Mouse (Mus musculus): ENCODE data around the gene Otop2. TPM values are rescaled to one million over a fixed set of nuclear protein-coding genes. Genes with fewer than 3 reads are reported as not detected.

The Otop2 gene
- total and polyA plus RNA-seq, 3 experiments, result not detected

DNA sequence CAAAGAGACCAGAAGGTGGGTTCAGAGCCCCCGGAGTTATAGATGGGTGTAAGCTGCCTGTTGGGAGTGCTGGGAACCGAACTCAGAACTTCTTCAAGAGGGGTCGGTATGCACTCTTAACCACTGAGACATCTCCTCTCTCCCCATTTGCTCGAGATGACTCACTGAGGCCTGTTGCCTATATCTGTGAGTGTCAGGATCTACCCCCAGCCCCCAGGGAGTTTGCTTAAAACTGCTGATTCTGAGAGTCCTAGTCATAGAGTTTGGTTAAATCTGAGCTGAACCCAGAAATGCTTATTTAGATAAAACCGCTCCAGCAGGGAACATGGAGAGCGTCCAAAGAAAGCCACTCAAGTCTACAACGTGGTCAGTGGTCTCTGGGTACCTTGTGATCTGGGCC is 32.8 kb upstream of the Otop2 start:
- H3K27ac ChIP-seq (ENCODE audit: control insufficient read depth, low read depth, low read length), result no peak overlapping the region
- H3K9me3 ChIP-seq (replicated peaks; ENCODE audit: insufficient read depth, low read length), result no peaks in the 10 kb centered on the region
- DNase-seq (ENCODE audit: low read depth, low spot score), result no peak
- peaks cover 6% of the 10 kb centered on the region; the same call in 1 of the 2 replicates for H3K79me2 ChIP-seq (ENCODE audit: control insufficient read depth, insufficient read depth, low read length, poor library complexity)
- H3K27me3 ChIP-seq (ENCODE audit: control insufficient read depth in 1 of 2, insufficient read depth in 2 of 2, low read length in 2 of 2), result no peaks in the 10 kb centered on the region
- TF ChIP-seq GATA1 (IDR thresholded peaks at IDR 0.05; ENCODE audit: low read depth, low read length), result no peak
- no peak for TF ChIP-seq NELFE (IDR thresholded peaks at IDR 0.05; ENCODE audit: low read depth, low read length)
- TF ChIP-seq CHD1 (IDR thresholded peaks at IDR 0.05; ENCODE audit: low read depth, low read length), result no peak
- TF ChIP-seq TAL1 (IDR thresholded peaks at IDR 0.05; ENCODE audit: low read length), result no peak
- TF ChIP-seq POLR2A (IDR thresholded peaks at IDR 0.05; ENCODE audit: control insufficient read depth in 1 of 2, insufficient read depth in 1 of 2, low read depth in 1 of 2, low read length in 2 of 2, poor library complexity in 1 of 2), result no peak
- TF ChIP-seq JUND (IDR thresholded peaks at IDR 0.05; ENCODE audit: low read depth, low read length), result no peak
- no peak for TF ChIP-seq TBP (IDR thresholded peaks at IDR 0.05; ENCODE audit: low read depth, low read length)
- no peak for TF ChIP-seq POLR2AphosphoS5 (IDR thresholded peaks at IDR 0.05; ENCODE audit: borderline replicate concordance, low read depth, low read length)
- no peak for TF ChIP-seq SIN3A (IDR thresholded peaks at IDR 0.05; ENCODE audit: low read length)
- no peak for TF ChIP-seq SMC3 (IDR thresholded peaks at IDR 0.05; ENCODE audit: low read depth, low read length)
- no peak for TF ChIP-seq CHD2 (IDR thresholded peaks at IDR 0.05; ENCODE audit: low read length)
- peaks cover 0 to 16% of the 10 kb centered on the region in 2 experiments; a peak in 3 of 4 replicates for H3K36me3 ChIP-seq (ENCODE audit: control insufficient read depth in 1 of 2, insufficient read depth in 2 of 2, low read length in 2 of 2)
- H3K9ac ChIP-seq (ENCODE audit: control insufficient read depth, low read depth, low read length, poor library complexity, severe bottlenecking), result no peak overlapping the region
- no peak overlapping the region for H3K4me3 ChIP-seq (ENCODE audit: control insufficient read depth in 1 of 2, insufficient read depth in 1 of 2, low read depth in 2 of 2, low read length in 2 of 2)
- peaks cover 7 to 20% of the 10 kb centered on the region in 2 experiments for H3K4me1 ChIP-seq (ENCODE audit: control insufficient read depth in 1 of 2, insufficient read depth in 2 of 2, low read length in 2 of 2)

DNA sequence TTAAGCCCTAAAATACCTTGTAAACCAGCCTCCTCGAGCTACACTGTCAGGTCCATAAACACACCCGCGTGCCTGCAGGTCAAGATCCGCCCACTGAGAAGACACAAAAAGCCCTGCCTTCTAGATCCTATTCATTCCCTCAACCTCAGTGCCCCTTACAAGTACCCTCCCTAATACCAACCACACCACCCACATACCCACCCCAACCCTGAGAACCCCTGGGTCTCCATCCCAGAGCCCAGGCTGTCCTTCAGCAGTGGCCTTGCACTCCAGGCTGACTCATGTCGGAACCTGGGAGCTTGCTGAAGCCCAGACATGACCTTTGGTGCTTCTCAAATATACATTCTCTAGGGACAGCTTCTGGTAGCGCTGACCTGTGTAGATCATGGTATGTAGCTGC is 32.2 kb upstream of the Otop2 start:
- Histone ChIP-seq H3K27ac (ENCODE audit: control insufficient read depth, low read depth, low read length) (no peak overlapping the region), H3K4me1 (ENCODE audit: control insufficient read depth in 1 of 2, insufficient read depth in 2 of 2, low read length in 2 of 2) (peaks cover 10 to 20% of the 10 kb centered on the region in 2 experiments), H3K4me3 (ENCODE audit: control insufficient read depth in 1 of 2, insufficient read depth in 1 of 2, low read depth in 2 of 2, low read length in 2 of 2) (no peak overlapping the region)

DNA sequence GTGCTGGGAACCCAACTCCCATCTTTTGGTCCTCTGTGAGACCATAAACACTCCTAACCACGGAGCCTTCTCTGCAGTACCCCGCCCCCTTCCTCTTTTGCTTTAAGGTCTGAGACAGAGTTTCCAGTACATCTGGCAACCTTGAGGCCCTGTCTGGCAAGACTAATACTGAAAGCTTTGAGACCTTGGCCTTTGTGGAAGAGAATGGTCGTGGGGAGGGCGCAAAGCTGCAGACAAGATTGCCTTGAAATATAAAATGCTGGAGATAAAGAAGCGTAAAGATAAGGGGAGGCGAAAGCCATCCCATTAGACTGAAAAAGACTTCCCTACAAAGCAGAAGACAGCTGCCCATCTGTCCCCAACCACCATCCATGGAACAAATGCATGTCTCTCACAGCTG is 31.5 kb upstream of the Otop2 start:
- Histone ChIP-seq H3K4me1 (ENCODE audit: control insufficient read depth in 1 of 2, insufficient read depth in 2 of 2, low read length in 2 of 2) (peaks cover 10 to 26% of the 10 kb centered on the region in 2 experiments), H3K9me3 (replicated peaks; ENCODE audit: insufficient read depth, low read length) (no peaks in the 10 kb centered on the region), H3K9ac (ENCODE audit: control insufficient read depth, low read depth, low read length, poor library complexity, severe bottlenecking) (peak overlapping the region; percentile 93), H3K4me3 (ENCODE audit: control insufficient read depth in 1 of 2, insufficient read depth in 1 of 2, low read depth in 2 of 2, low read length in 2 of 2) (peak overlapping the region; percentile 81 to 87), H3K36me3 (ENCODE audit: control insufficient read depth in 1 of 2, insufficient read depth in 2 of 2, low read length in 2 of 2) (peaks cover 0 to 20% of the 10 kb centered on the region in 2 experiments; a peak in 3 of 4 replicates), H3K27me3 (ENCODE audit: control insufficient read depth in 1 of 2, insufficient read depth in 2 of 2, low read length in 2 of 2) (no peaks in the 10 kb centered on the region), H3K27ac (ENCODE audit: control insufficient read depth, low read depth, low read length) (no peak overlapping the region), H3K79me2 (ENCODE audit: control insufficient read depth, insufficient read depth, low read length, poor library complexity) (peaks cover 6% of the 10 kb centered on the region; the same call in 1 of the 2 replicates)
- DNase-seq (ENCODE audit: low read depth, low spot score), result peak; percentile 74
- TF ChIP-seq GATA1 (IDR thresholded peaks at IDR 0.05; ENCODE audit: low read depth, low read length) (peak; percentile 75), RAD21 (IDR thresholded peaks at IDR 0.05; ENCODE audit: low read depth, low read length) (no peak), E2F4 (IDR thresholded peaks at IDR 0.05; ENCODE audit: borderline replicate concordance, low read depth, low read length) (no peak), TBP (IDR thresholded peaks at IDR 0.05; ENCODE audit: low read depth, low read length) (no peak), RCOR1 (IDR thresholded peaks at IDR 0.05; ENCODE audit: low read depth, low read length) (no peak), MAZ (IDR thresholded peaks at IDR 0.05; ENCODE audit: low read depth, low read length) (no peak; the same call in 1 of the 2 replicates), ETS1 (IDR thresholded peaks at IDR 0.05; ENCODE audit: low read depth, low read length) (0 out of 2 replicates have a peak, but pooled peaks have one; percentile 10), MXI1 (IDR thresholded peaks at IDR 0.05; ENCODE audit: low read depth, low read length) (no peak; the same call in 1 of the 2 replicates), TAL1 (IDR thresholded peaks at IDR 0.05; ENCODE audit: low read length) (no peak), ZMIZ1 (IDR thresholded peaks at IDR 0.05; ENCODE audit: low read depth, low read length) (no peak), EP300 (IDR thresholded peaks at IDR 0.05; ENCODE audit: low read depth in 1 of 2, low read length in 2 of 2) (peak in 1 of 2 experiments; percentile 23; a peak in 1 of 4 replicates), UBTF (IDR thresholded peaks at IDR 0.05; ENCODE audit: borderline replicate concordance, insufficient read depth, low read depth, low read length) (no peak), NRF1 (IDR thresholded peaks at IDR 0.05; ENCODE audit: insufficient read depth, low read depth, low read length, poor library complexity, severe bottlenecking) (no peak), SIN3A (IDR thresholded peaks at IDR 0.05; ENCODE audit: low read length) (peak; percentile 69), USF2 (IDR thresholded peaks at IDR 0.05; ENCODE audit: borderline replicate concordance in 1 of 2, insufficient read depth in 1 of 2, low read depth in 1 of 2, low read length in 2 of 2) (no peak)

More for the DNA sequence above, 32.2 kb upstream of the Otop2 start:
- H3K79me2 ChIP-seq (ENCODE audit: control insufficient read depth, insufficient read depth, low read length, poor library complexity), result peaks cover 6% of the 10 kb centered on the region; the same call in 1 of the 2 replicates
- TF ChIP-seq POLR2AphosphoS2 (IDR thresholded peaks at IDR 0.05; ENCODE audit: low read length), result no peak
- no peak for TF ChIP-seq SMC3 (IDR thresholded peaks at IDR 0.05; ENCODE audit: low read depth, low read length)
- no peak for TF ChIP-seq HCFC1 (IDR thresholded peaks at IDR 0.05; ENCODE audit: low read depth, low read length)
- no peak for TF ChIP-seq RAD21 (IDR thresholded peaks at IDR 0.05; ENCODE audit: low read depth, low read length)
- TF ChIP-seq ETS1 (IDR thresholded peaks at IDR 0.05; ENCODE audit: low read depth, low read length), result no peak
- TF ChIP-seq MAZ (IDR thresholded peaks at IDR 0.05; ENCODE audit: low read depth, low read length), result no peak
- no peak for TF ChIP-seq ZMIZ1 (IDR thresholded peaks at IDR 0.05; ENCODE audit: low read depth, low read length)
- no peak for TF ChIP-seq E2F4 (IDR thresholded peaks at IDR 0.05; ENCODE audit: borderline replicate concordance, low read depth, low read length)
- TF ChIP-seq MXI1 (IDR thresholded peaks at IDR 0.05; ENCODE audit: low read depth, low read length), result no peak
- no peak for TF ChIP-seq ZNF384 (IDR thresholded peaks at IDR 0.05; ENCODE audit: low read depth, low read length)
- no peaks in the 10 kb centered on the region for H3K9me3 ChIP-seq (replicated peaks; ENCODE audit: insufficient read depth, low read length)
- no peak for DNase-seq (ENCODE audit: low read depth, low spot score)
- H3K9ac ChIP-seq (ENCODE audit: control insufficient read depth, low read depth, low read length, poor library complexity, severe bottlenecking), result no peak overlapping the region
- no peaks in the 10 kb centered on the region for H3K27me3 ChIP-seq (ENCODE audit: control insufficient read depth in 1 of 2, insufficient read depth in 2 of 2, low read length in 2 of 2)
- peaks cover 0 to 16% of the 10 kb centered on the region in 2 experiments; a peak in 3 of 4 replicates for H3K36me3 ChIP-seq (ENCODE audit: control insufficient read depth in 1 of 2, insufficient read depth in 2 of 2, low read length in 2 of 2)
